Mouse (Mus musculus): ENCODE data around the gene Jph4. TPM values are rescaled to one million over a fixed set of nuclear protein-coding genes. Genes with fewer than 3 reads are reported as not detected.

The Jph4 gene
- polyA plus RNA-seq, 1 experiment, result 2.4 TPM

- DNase-seq (ENCODE audit: low spot score), result no peak
These were observed 21.5 kb downstream of the Jph4 start for GRCm38 (mm10) chr14:55095263-55095662.

GRCm38 (mm10) chr14:55094704-55095231 lies 22.0 kb downstream of the Jph4 start, which contains the start of gene Thtpa:
Thtpa (plus strand) TSS chr14:55094784.
- peak; percentile 76 for DNase-seq (ENCODE audit: low spot score)

GRCm38 (mm10) chr14:55093927-55094326 lies 22.8 kb downstream of the Jph4 start:
- DNase-seq (ENCODE audit: low spot score), result no peak

- DNase-seq (ENCODE audit: low spot score), result peak; percentile 73
These were observed 24.6 kb downstream of the Jph4 start, which contains the start of gene Zfhx2 for GRCm38 (mm10) chr14:55092011-55092577. Zfhx2 (minus strand) TSS chr14:55092324.

GRCm38 (mm10) chr14:55091209-55091865 lies 25.4 kb downstream of the Jph4 start:
- DNase-seq (ENCODE audit: low spot score), result no peak

DNA sequence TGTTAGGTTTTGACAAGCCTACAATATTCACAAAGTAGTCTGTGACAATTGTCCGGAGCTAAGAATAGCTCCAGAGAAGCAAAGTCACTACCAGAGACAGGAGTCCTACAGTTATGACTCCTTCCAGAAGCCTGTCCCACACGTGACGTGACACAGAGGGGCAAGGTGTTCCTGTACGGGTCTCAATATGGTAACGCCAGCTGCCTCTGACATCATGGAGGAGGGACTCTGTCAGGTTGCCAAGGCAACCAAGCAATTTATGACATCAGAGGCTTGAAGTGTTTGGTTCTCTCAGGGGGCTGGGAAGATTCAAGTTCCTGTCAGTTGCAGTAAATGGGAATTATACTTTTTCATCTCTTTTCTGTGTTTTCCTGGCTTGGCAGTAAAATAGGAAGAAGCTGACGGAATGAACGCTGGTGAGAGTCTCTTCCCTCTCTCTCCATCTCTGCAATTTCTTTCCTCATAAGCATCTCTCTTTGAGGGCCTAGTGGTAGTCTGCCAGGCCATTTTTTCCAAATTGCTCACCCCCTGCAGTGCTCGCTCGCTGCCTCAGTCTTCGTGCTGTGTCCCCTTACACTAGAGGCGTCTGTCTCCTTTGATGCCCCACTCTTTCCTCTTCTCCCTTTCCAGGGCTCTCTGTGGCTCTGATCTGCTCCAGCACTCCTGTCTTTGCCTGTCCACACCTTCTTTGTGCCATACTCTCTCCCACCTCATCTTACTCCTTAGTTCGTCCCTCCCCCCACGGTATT lies 27.4 kb downstream of the Jph4 start:
- DNase-seq (ENCODE audit: low spot score), result no peak

DNA sequence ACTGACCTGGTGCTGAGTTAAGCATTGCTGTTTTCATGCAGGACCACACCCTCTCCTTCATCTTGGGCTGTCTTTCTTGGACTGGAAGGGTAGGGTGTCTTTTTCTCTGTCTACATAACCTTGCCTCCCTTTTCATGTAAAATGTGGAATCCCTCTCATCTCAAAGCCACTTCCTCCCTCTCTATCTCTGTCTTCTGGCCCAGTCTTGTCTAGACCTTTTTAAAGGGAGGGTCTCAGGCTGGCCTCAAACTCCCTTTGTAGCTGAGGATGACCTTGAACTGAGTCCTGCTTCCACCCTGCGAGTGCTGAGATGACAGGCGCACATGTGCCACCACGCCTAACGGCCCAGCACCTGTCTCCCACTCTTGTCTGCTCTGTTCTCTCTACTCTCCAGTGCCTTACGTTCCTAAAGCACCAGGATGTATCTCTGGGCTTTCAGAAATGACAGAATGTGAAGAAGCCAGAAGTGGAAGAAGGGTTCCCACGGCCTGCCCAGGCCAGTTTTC lies 30.7 kb downstream of the Jph4 start:
- no peak for DNase-seq (ENCODE audit: low spot score)

DNA sequence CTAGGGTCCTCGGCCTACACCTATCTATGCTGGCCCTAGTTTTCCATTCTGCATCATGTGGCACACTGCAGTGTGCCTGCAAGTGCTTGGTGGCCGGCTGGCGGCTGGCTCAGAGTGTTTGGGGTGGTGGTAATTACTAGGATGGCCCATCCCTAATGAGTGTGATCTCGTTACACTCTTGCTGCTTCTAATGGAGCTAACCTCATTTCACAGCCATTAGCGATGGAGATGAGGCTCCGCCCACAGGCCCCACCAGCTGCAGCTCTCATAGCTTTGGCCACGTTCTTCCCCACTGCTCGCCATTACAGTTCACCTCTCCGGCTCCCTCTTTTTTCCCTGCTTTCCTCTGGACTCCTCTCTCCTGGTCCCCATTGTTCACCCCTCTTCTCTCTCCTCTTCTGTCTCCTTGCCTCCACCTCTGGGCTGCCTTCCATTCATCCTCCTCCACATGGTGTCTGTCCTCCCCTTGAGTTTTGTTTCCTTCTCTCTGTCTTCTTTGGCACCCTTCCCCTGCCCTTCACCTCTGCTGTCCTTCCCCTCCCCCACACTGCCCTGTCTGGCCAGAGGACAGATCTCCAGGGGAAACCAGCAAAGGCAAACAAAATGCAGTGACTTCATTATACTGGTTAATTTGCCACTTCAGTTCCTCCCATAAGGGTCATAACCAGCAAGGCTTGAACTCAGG lies 31.3 kb downstream of the Jph4 start:
- no peak for DNase-seq (ENCODE audit: low spot score)

DNA sequence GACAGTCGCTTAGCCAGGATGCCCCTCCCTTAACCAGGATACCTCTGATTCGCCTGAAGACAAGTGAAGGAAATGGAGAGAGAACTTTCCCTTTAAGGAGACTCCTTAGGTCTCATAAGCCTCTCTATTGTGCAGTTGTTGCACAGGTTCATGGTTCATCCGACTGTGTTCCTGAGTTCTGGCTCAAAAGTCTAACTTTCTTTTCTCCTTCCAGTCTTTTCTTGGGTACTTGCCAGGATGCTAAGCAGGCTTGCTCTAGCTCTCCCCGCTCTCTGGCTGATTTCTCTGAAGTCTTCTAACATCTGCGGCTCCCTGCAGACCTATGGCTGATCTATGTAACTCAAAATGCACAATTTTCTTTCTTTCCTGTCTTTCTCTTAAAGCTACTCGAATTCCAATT lies 33.3 kb downstream of the Jph4 start:
- no peak for DNase-seq (ENCODE audit: low spot score)

DNA sequence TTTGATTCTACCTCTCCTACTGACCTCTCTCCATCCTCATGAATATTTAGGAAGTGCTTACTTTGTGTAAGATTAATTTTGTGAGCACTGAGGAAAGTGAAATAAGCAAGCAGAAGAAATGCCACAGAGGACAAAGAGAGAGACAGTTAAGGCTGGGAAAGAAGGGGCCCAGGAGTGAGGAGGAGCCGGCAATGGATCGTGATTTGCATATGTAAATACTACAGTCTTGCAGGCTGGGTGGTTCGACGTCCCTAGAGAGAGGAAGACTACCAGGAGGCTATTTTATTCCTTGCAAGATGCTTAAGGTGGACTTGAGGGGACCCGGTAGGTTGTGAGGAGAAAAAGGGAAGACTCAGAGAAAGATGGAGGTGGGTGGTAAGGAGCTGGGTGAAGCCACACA lies 35.6 kb downstream of the Jph4 start:
- DNase-seq (ENCODE audit: low spot score), result no peak

- DNase-seq (ENCODE audit: low spot score), result no peak
These were observed 37.3 kb downstream of the Jph4 start for GRCm38 (mm10) chr14:55079214-55079970.

- no peak for DNase-seq (ENCODE audit: low spot score)
These were observed 38.3 kb downstream of the Jph4 start for GRCm38 (mm10) chr14:55078366-55078989.

DNA sequence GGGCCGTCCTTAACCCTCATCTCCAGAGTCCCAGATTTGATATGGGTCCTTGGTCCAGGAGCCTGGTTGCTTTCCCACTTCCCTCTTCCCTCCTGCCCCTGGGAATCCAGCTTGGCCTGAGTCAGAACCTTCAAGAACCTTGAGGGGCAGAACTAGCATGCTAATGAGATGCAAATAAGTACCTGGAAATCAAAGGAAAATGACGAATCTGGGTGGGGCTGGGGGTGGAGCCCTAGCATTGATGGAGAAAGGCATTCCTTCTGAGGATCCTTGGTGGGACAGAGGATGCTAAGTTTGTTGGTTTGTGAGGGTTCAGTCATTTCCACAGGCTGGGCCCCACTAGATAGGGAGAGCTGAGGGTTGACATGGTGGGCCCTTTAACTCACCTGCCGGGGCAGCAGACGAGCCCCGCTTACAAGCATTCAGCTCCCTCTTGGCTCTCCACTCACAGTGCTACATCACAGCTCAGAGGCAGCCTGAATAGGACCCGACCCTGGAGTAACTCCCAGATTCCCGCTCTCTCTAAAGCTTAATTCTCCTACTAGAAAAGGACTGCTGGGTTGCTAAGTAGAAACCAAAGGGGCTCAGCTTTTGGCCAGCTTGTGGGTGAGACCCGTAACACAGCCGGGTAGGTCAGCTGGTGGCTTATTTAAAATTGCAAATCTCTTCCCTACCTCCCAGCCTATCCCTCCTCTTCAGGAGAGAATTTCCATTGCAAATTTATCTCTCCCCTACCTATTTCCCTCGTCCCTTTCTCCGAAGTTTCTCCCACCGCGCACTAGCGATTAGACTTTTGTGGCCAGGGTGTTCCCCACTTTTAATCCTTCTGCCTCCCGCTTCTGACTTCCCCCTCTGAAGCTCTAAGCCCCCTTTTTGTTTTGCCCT lies 39.0 kb downstream of the Jph4 start:
- no peak for DNase-seq (ENCODE audit: low spot score)

DNA sequence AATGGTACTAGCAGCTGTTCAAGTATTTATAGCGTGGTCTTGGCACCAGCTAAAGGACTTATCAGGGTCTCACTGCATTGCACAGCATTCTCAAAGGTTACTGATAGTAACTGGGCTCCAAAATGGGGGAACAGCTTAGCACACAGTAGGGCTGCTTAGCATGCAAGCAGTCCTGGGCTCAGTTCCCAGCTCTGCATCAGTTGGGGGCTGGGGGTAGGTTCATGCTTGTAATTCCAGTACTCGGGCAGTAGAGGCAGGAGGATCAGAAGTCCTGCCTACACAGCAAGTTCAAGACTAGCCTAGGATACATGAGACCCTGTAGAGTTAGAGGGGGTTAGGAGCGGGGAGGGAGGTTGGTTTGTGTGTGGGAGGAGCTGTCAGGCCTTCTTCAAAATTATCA lies 39.8 kb downstream of the Jph4 start:
- DNase-seq (ENCODE audit: low spot score), result no peak

- no peak for DNase-seq (ENCODE audit: low spot score)
These were observed 40.5 kb downstream of the Jph4 start for GRCm38 (mm10) chr14:55076224-55076623.

GRCm38 (mm10) chr14:55074416-55074815 lies 42.3 kb downstream of the Jph4 start:
- DNase-seq (ENCODE audit: low spot score), result no peak

GRCm38 (mm10) chr14:55071756-55072155 lies 45.0 kb downstream of the Jph4 start:
- DNase-seq (ENCODE audit: low spot score), result no peak

GRCm38 (mm10) chr14:55066042-55066441 lies 50.7 kb downstream of the Jph4 start:
- DNase-seq (ENCODE audit: low spot score), result no peak

GRCm38 (mm10) chr14:55065391-55065790 lies 51.3 kb downstream of the Jph4 start:
- no peak for DNase-seq (ENCODE audit: low spot score)

Data from urinary bladder, adult 2 months (tissue).